Mouse (Mus musculus) bone marrow macrophage, adult 2 months (primary cell): ENCODE measurements around the gene Nms.

ENCODE experiments used
- CTCF ChIP-seq: IDR thresholded peaks from 2 replicates; pipeline ENCODE4 v1.5.1; 2012; ENCODE audit warnings: low read depth, mild to moderate bottlenecking, low read length, moderate library complexity
- POLR2A ChIP-seq: IDR thresholded peaks from 2 replicates; pipeline ENCODE4 v1.6.1; 2012; ENCODE audit warnings: mild to moderate bottlenecking, low read depth, low read length, borderline replicate concordance

- TF ChIP-seq CTCF (no peak), POLR2A (no peak)
Measured at GRCm38 (mm10) chr1:38969116-38969515, 30.2 kb downstream of the Nms start.
